Mouse (Mus musculus): ENCODE data around the gene Tamm41. TPM values are rescaled to one million over a fixed set of nuclear protein-coding genes. Genes with fewer than 3 reads are reported as not detected.

Gene Tamm41
- total RNA-seq, 2 experiments from 2014 or later: 20.8 to 21.1 TPM

DNA sequence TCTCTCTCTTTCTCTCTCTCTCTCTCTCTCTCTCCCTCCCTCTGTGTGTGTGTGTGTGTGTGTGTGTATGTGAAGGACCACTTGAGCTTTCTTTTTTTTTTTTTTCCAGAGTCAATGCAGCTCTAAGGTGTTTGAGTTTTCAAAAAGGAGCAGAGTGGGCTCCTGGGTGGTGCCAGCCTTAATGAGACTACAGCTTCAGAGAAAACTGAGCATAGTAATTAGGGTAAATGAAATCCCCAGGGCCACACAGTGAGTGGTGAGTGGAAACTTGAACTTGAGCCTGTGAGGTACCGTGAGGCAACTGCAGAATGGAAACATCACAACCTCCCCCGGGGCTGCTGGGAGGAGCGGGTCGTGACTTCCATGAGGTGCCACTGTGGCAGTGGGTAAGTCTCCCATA, 45.8 kb downstream of the Tamm41 start:
- intact Hi-C loops (cut with DNase I): no loop called here
- DNase-seq (ENCODE audit: extremely low spot score in 1 of 2, low spot score in 2 of 2): no peak

- intact Hi-C loops (cut with DNase I): no loop called here
- no peak for DNase-seq (ENCODE audit: extremely low spot score in 1 of 2, low spot score in 2 of 2)
These were observed 49.1 kb downstream of the Tamm41 start for GRCm38 (mm10) chr6:114988619-114988980.

- no peak for DNase-seq (ENCODE audit: extremely low spot score in 1 of 2, low spot score in 2 of 2)
- intact Hi-C loops (cut with DNase I): no loop called here
These were observed 49.6 kb downstream of the Tamm41 start for GRCm38 (mm10) chr6:114987966-114988618.

GRCm38 (mm10) chr6:114982671-114983070, 55.0 kb downstream of the Tamm41 start:
- intact Hi-C loops (cut with DNase I): no loop called here
- no peak for DNase-seq (ENCODE audit: extremely low spot score in 1 of 2, low spot score in 2 of 2)

- intact Hi-C loops (cut with DNase I): no loop called here
- DNase-seq (ENCODE audit: extremely low spot score in 1 of 2, low spot score in 2 of 2): no peak
These were observed 58.0 kb downstream of the Tamm41 start for GRCm38 (mm10) chr6:114979715-114980114.

GRCm38 (mm10) chr6:114976915-114977419, 60.7 kb downstream of the Tamm41 start:
- intact Hi-C loops (cut with DNase I): no loop called here

DNA sequence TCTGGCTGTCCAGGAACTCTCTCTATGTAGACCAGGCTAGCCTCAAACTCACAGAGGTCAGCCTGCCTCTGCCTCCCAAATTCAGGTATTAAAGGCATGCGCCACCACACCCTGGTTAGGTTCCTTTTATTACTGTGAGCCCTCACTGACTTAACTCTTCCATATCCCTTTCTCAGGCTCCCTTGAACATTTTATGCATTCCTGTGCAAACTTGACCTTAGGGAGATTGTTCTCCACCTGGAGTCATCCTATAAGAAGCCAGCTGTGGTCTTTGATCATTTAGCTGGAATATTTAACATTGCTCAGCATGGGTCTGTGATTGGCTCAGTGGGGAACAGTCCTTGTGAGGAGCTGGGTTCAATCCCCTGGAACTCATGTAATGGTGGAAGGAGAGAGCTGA, 63.3 kb downstream of the Tamm41 start:
- intact Hi-C loops (cut with DNase I): no loop called here
- no peak for DNase-seq (ENCODE audit: extremely low spot score in 1 of 2, low spot score in 2 of 2)

More at GRCm38 (mm10) chr6:114976915-114977419, 60.7 kb downstream of the Tamm41 start:
- peak; percentile 66 to 79 for DNase-seq (ENCODE audit: extremely low spot score in 1 of 2, low spot score in 2 of 2)

- intact Hi-C loops (cut with DNase I): no loop called here
These were observed 64.7 kb downstream of the Tamm41 start for GRCm38 (mm10) chr6:114972988-114973387.

DNA sequence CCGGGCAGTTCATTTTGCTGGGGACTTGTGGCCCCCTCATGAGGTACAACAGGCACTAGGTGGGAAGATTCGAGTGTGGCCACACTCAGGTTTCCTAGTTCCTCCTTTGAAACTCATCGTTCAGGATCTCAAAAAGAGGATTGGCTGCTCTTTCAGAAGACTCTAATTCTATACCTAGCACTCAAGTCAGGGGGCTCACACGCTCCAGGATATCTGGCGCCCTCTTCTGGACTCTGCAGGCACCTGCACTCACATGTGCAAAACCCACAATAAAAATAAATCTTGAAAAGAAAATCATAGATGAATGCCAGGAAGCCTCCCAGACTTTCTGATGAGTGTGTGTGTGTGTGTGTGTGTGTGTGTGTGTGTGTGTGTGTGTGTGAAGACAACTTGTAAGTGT, 66.8 kb downstream of the Tamm41 start:
- no peak for DNase-seq (ENCODE audit: extremely low spot score in 1 of 2, low spot score in 2 of 2)
- intact Hi-C loops (cut with DNase I): no loop called here

More at GRCm38 (mm10) chr6:114972988-114973387, 64.7 kb downstream of the Tamm41 start:
- no peak for DNase-seq (ENCODE audit: extremely low spot score in 1 of 2, low spot score in 2 of 2)

GRCm38 (mm10) chr6:114970386-114970785, 67.3 kb downstream of the Tamm41 start:
- no peak for DNase-seq (ENCODE audit: extremely low spot score in 1 of 2, low spot score in 2 of 2)
- intact Hi-C loops (cut with DNase I): no loop called here

DNA sequence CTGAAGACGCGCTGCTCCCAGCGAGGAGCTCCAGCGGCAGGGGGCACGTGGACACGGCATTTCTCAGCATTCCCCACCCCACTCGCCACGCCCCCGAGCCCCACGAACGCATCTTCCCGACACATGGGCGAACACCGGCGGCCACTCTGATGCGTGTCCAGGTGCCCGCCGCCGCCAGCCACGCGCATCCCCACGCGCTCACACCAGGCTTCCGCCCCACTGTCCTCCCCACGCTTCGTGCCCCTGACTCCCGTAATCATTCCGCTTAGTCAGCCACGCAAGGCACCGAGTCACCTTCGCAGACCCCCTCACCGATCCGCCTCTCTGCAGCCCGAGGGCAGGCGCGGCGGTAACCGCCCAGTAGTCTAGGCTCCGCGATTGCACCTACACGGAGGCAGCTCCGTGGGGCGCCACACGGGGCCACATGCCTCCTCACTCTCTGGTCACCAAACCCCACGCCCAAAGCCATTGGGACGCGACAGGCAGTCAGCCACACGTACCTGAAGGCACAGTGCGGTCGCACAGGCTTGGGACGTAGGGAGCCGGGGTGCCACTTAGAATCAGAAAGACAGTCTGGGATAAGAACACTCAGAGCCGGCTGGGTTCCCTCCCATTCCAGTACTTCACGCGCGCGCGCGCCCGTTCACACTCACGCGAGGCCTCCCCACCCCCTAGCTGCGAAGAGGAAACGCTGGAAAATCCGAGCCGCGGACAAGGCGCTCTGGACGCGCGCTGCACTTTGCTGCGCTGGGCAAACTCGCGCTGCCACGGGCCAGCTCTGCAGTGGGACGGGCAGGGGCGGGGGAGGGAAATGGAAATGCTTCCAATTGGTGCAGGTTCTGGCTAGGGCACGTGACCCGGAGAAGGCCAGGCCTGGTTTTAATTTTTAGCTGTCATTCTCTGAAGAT, 68.2 kb downstream of the Tamm41 start, which contains the start of gene Vgll4:
Gene Vgll4, minus strand, starts transcription at position 782 of the 908 bp plus-strand sequence.
- intact Hi-C loops (cut with DNase I): loop anchor here (5.0 kb wide), 1 partner anchor 37 kb away; no protein-coding TSS in a partner anchor

GRCm38 (mm10) chr6:114968361-114969212, 69.1 kb downstream of the Tamm41 start:
- peak; percentile 76 to 89 for DNase-seq (ENCODE audit: extremely low spot score in 1 of 2, low spot score in 2 of 2)
- intact Hi-C loops (cut with DNase I): loop anchor here (5.0 kb wide), 1 partner anchor 36 kb away; no protein-coding TSS in a partner anchor

More for the DNA sequence above, 68.2 kb downstream of the Tamm41 start, which contains the start of gene Vgll4:
- peak; percentile 63 to 85 for DNase-seq (ENCODE audit: extremely low spot score in 1 of 2, low spot score in 2 of 2)

GRCm38 (mm10) chr6:114967623-114968022, 70.1 kb downstream of the Tamm41 start:
- DNase-seq (ENCODE audit: extremely low spot score in 1 of 2, low spot score in 2 of 2): no peak
- intact Hi-C loops (cut with DNase I): loop anchor here (5.0 kb wide), 1 partner anchor 35 kb away; no protein-coding TSS in a partner anchor

GRCm38 (mm10) chr6:114966396-114967154, 71.1 kb downstream of the Tamm41 start:
- DNase-seq (ENCODE audit: extremely low spot score in 1 of 2, low spot score in 2 of 2): no peak
- intact Hi-C loops (cut with DNase I): loop anchor here (5.0 kb wide), 1 partner anchor 34 kb away; no protein-coding TSS in a partner anchor

GRCm38 (mm10) chr6:114965802-114966201, 71.9 kb downstream of the Tamm41 start:
- DNase-seq (ENCODE audit: extremely low spot score in 1 of 2, low spot score in 2 of 2): no peak
- intact Hi-C loops (cut with DNase I): loop anchor here (5.0 kb wide), 1 partner anchor 34 kb away; no protein-coding TSS in a partner anchor

DNA sequence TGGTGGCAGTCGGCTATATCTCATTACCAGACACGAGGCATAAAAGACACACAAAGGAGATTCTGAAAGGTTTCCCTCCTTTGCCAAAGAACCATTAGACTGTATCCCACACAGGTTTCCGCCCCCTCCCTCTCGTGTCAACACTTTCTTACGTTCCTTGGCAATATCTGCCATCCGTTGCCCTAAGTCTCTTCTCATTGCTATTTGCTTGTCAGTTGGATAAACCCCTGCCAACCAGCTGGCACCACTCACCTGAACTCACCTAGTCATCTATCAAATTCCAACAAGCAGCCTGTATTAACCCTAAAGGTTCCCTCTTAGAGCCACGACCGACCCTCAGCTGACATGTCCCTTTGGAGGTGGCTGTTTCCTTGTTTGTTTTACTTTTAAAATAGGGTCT, 72.3 kb downstream of the Tamm41 start:
- intact Hi-C loops (cut with DNase I): loop anchor here (5.0 kb wide), 1 partner anchor 33 kb away; no protein-coding TSS in a partner anchor
- no peak for DNase-seq (ENCODE audit: extremely low spot score in 1 of 2, low spot score in 2 of 2)

- no peak for DNase-seq (ENCODE audit: extremely low spot score in 1 of 2, low spot score in 2 of 2)
- intact Hi-C loops (cut with DNase I): no loop called here
These were observed 73.4 kb downstream of the Tamm41 start for GRCm38 (mm10) chr6:114964235-114964634.

- intact Hi-C loops (cut with DNase I): no loop called here
- DNase-seq (ENCODE audit: extremely low spot score in 1 of 2, low spot score in 2 of 2): no peak
These were observed 74.0 kb downstream of the Tamm41 start for GRCm38 (mm10) chr6:114963636-114964035.
